Mouse (Mus musculus): ENCODE data around the gene A630089N07Rik. TPM values are rescaled to one million over a fixed set of nuclear protein-coding genes. Genes with fewer than 3 reads are reported as not detected.
"Not testable (repeated sequence)": the region's sequence is repeated elsewhere in the genome, so short reads cannot be mapped to it uniquely, and the experiment has no call there.

Gene A630089N07Rik
- total RNA-seq (2017) = 66.7 and 72.9 TPM in 2 replicates

- ATAC-seq (replicated peaks; ENCODE audit: low read depth, poor library complexity, severe bottlenecking) = peak; percentile 99
These were observed at the start of gene A630089N07Rik for GRCm38 (mm10) chr16:98081889-98082818. Gene A630089N07Rik, minus strand, starts transcription at chr16:98082450.

DNA sequence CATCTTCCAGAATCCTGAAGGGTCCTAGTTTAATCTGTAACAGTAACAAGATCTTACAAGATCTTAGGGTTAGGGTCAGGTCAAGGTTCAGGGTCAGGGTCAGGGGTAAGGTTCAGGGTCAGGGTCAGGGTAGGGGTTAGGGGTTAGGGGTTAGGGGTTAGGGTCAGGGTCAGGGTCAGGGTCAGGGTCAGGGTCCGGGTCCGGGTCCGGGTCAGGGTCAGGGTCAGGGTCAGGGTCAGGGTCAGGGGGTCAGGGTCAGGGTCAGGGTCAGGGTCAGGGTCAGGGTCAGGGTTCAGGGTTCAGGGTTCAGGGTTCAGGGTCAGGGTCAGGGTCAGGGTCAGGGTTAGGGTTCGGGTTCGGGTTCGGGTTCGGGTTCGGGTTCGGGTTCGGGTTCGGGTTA is 24.9 kb upstream of the A630089N07Rik start:
- no peak for ATAC-seq (replicated peaks; ENCODE audit: low read depth, poor library complexity, severe bottlenecking)

- ATAC-seq (replicated peaks; ENCODE audit: low read depth, poor library complexity, severe bottlenecking) = peak; percentile 19; the same call in 1 of the 2 replicates
These were observed 731 bp downstream of the A630089N07Rik start for GRCm38 (mm10) chr16:98081550-98081888.

- ATAC-seq (replicated peaks; ENCODE audit: low read depth, poor library complexity, severe bottlenecking) = not testable (repeated sequence)
These were observed 1.1 kb downstream of the A630089N07Rik start for GRCm38 (mm10) chr16:98081140-98081539.

GRCm38 (mm10) chr16:98079382-98079781 is 2.9 kb downstream of the A630089N07Rik start:
- not testable (repeated sequence) for ATAC-seq (replicated peaks; ENCODE audit: low read depth, poor library complexity, severe bottlenecking)

GRCm38 (mm10) chr16:98041676-98042075 is 40.6 kb downstream of the A630089N07Rik start:
- ATAC-seq (replicated peaks; ENCODE audit: low read depth, poor library complexity, severe bottlenecking) = peak; percentile 69

GRCm38 (mm10) chr16:98034971-98035370 is 47.3 kb downstream of the A630089N07Rik start:
- ATAC-seq (replicated peaks; ENCODE audit: low read depth, poor library complexity, severe bottlenecking) = not testable (repeated sequence)

GRCm38 (mm10) chr16:98026186-98026585 is 56.1 kb downstream of the A630089N07Rik start:
- ATAC-seq (replicated peaks; ENCODE audit: low read depth, poor library complexity, severe bottlenecking) = not testable (repeated sequence)

- ATAC-seq (replicated peaks; ENCODE audit: low read depth, poor library complexity, severe bottlenecking) = peak; percentile 62; the same call in 1 of the 2 replicates
These were observed 59.4 kb downstream of the A630089N07Rik start for GRCm38 (mm10) chr16:98022657-98023345.

DNA sequence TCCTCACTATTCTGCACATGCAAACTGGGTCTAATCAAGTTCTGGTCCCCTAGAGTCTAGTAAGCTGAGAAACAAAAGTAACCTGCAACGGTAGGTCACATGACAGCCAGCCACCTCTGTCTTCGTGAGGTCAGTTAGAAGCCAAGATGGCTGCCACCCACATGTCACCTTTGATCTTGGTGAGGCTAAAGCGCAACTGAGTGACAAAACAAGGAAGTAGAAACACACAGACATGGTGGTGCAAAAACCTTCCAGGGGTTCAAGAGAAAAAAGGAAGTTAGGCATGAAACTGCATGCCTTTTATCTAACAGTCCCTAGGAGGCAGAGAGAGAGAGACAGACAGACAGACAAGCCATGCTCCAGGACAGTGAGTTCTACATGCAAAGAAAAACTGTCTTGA is 60.2 kb downstream of the A630089N07Rik start:
- no peak for ATAC-seq (replicated peaks; ENCODE audit: low read depth, poor library complexity, severe bottlenecking)

DNA sequence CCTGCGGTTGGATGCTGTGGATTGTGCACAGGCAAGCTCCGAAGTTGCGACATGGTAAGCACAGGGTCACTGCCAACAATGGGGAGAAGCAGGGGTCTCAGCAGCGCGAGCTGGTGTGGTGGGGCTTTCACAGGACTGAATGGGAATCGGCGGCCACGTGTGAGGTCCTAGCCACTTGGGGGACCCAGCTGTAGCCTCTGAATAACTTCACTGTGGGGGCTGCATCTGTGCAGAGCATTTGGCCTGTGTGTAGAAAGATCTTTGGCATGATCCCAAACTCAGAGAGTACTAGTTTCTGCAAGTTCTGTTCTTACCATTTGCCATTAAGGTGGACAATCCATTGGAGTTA is 84.9 kb downstream of the A630089N07Rik start:
- not testable (repeated sequence) for ATAC-seq (replicated peaks; ENCODE audit: low read depth, poor library complexity, severe bottlenecking)

- ATAC-seq (replicated peaks; ENCODE audit: low read depth, poor library complexity, severe bottlenecking) = peak; percentile 96
These were observed 85.5 kb downstream of the A630089N07Rik start, which contains the start of gene B230307C23Rik for GRCm38 (mm10) chr16:97996616-97997382. Gene B230307C23Rik, plus strand, starts transcription at chr16:97997315.

- ATAC-seq (replicated peaks; ENCODE audit: low read depth, poor library complexity, severe bottlenecking) = 0 out of 2 replicates have a peak, but pooled peaks have one; percentile 13
These were observed 86.2 kb downstream of the A630089N07Rik start for GRCm38 (mm10) chr16:97995849-97996615.

DNA sequence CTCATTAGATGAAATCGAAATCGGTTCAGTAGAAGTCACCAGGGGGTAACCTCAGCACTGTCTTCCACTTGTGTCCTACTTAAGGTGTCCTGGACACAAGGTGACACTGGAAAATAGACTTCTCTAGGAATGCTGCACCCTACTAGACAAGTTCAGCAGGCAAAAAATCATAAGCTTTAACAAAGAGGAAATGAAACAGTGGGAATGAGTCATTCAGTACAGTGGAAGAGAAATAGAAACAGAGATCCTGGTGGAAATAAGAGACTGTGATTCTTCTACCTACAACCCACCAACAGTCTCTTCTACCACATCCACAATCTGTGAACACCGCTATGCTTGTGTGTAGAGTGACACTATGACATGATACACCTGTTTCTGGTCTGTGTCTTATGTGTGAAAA is 89.8 kb downstream of the A630089N07Rik start:
- ATAC-seq (replicated peaks; ENCODE audit: low read depth, poor library complexity, severe bottlenecking) = not testable (repeated sequence)

DNA sequence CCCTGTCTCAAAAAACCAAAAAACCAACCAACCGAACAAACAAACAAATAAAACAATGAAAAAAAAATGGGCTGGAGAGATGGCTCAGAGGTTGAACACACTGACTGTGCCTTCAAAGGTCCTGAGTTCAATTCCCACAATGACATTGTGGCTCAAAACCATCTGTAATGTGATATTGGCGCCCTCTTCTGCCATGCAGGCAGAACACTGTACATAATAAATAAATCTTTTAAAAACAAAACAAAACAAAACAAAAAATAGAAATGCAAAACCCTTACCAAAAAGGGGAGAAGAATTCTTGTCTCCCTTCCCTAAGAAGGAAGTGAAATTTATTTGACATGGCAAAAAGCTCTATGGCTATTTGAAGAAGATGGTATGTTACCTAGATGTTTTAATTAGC is 90.7 kb downstream of the A630089N07Rik start:
- no peak for ATAC-seq (replicated peaks; ENCODE audit: low read depth, poor library complexity, severe bottlenecking)

DNA sequence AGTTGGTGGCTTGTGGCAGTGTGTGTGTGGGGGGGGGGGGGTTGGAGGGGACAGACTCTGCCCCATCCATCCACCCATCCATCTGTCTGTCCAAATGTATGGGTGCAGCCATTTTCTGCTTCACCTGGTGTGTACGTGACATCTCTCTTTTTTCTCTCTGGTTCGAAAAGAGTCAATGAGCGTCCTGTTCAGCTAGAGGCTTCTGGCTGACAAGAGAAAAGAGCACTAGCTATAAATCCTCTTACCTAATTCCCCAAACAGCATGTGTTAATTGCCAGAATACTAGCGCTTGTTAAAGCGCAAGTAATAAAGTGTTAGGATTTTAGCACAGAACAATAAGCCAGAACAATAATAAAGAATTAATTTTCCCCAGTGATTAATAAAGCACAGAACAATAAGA is 97.7 kb downstream of the A630089N07Rik start:
- no peak for ATAC-seq (replicated peaks; ENCODE audit: low read depth, poor library complexity, severe bottlenecking)

DNA sequence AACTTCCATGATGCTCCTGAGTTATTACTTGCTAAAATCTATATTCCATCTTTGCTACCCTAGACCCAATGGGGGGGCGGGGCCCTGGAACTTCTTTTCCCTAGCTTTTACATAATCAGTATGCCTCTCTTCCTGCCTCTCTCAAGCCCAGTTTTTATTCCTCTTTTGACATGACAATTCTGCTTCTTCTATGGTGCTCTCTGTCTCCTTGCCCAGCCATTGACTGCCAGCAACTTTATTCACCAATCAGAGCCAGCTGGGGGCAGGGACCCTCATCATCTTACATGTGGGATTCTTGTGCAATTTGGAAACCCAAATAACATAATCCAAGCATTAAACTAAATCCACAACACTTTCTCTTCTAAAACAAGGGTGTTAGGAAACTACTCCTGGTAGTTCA is 100.9 kb downstream of the A630089N07Rik start:
- no peak for ATAC-seq (replicated peaks; ENCODE audit: low read depth, poor library complexity, severe bottlenecking)

DNA sequence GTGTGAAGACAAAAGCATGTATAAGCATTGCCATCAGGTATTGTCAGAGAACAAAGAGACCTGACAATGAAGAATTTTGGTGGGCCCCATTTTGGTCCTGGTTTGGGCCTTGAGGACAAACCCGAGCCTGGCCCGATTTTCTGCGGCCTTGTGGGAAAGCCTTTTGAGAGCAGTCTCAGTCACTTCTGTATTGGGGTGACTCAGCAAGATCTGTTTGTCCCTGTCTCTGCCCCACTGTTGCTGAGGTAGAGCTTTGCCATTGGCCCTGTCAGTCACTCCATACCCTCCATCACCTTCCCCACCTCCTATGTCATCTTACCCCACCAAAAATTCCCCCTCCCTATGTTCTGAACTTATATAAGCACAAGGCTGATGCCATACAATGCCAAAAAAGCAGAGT is 104.5 kb downstream of the A630089N07Rik start:
- 0 out of 2 replicates have a peak, but pooled peaks have one; percentile 5 for ATAC-seq (replicated peaks; ENCODE audit: low read depth, poor library complexity, severe bottlenecking)

- peak; percentile 81; the same call in 1 of the 2 replicates for ATAC-seq (replicated peaks; ENCODE audit: low read depth, poor library complexity, severe bottlenecking)
These were observed 105.0 kb downstream of the A630089N07Rik start for GRCm38 (mm10) chr16:97977277-97977676.

Data from common myeloid progenitor, adult 5-6 weeks (primary cell).